Mouse (Mus musculus): ENCODE results near the gene S100a3.

GRCm38 (mm10) chr3:90648981-90649380, 88.6 kb downstream of the S100a3 start:
- TF ChIP-seq CTCF (IDR thresholded peaks at IDR 0.05; ENCODE audit: low read depth): no peak
- TF ChIP-seq EP300 (IDR thresholded peaks at IDR 0.05; ENCODE audit: low read depth): no peak
